Comparison of ENCODE assay signal across 8 mouse cellular contexts in genomic region chr6:3395921-3396611, GRCm38 (mm10). TPM values are rescaled to one million over a fixed set of nuclear protein-coding genes. Genes with fewer than 3 reads are reported as not detected.
DNase-seq lines count a peak whose midpoint lies in the region; ATAC-seq and TF ChIP-seq lines count a peak whose summit lies in the region.
"Not testable (repeated sequence)": the region's sequence is repeated elsewhere in the genome, so short reads cannot be mapped to it uniquely, and the experiment has no call there.

No protein-coding gene starts in this region.

- not testable (repeated sequence) for H3K4me1 ChIP-seq in ES-Bruce4 (ENCODE audit: control insufficient read depth, insufficient read depth, low read length); heart, postnatal 0 days (ENCODE audit: control insufficient read depth, insufficient read depth); kidney, adult 2 months (ENCODE audit: control insufficient read depth, insufficient read depth, low read length); lung, embryonic 15.5 days

- H3K27me3 ChIP-seq in ES-Bruce4 (ENCODE audit: control insufficient read depth, insufficient read depth, low read length, poor library complexity, severe bottlenecking); heart, postnatal 0 days (ENCODE audit: control insufficient read depth, insufficient read depth, low read length); kidney, adult 2 months (replicated peaks; ENCODE audit: control insufficient read depth, insufficient read depth, low read length); lung, embryonic 15.5 days: not testable (repeated sequence)

- not testable (repeated sequence) for H3K4me3 ChIP-seq in ES-Bruce4 (ENCODE audit: low read depth, low read length); heart, postnatal 0 days (ENCODE audit: low read depth, low read length); lung, embryonic 15.5 days
- H3K4me3 ChIP-seq in kidney, adult 2 months (ENCODE audit: insufficient read depth, low read depth, low read length): peak overlapping the region; percentile 15

- not testable (repeated sequence) for H3K9me3 ChIP-seq in ES-Bruce4 (replicated peaks; ENCODE audit: control insufficient read depth, insufficient read depth, low read length, poor library complexity, severe bottlenecking); heart, postnatal 0 days (replicated peaks; ENCODE audit: control insufficient read depth, low read length); lung, embryonic 15.5 days

- 62% methylated on average over 4 of the region's 4 CpGs for WGBS in heart, postnatal 0 days
- 29% methylated on average over 4 of the region's 4 CpGs for WGBS in kidney, adult 2 months
- 52% methylated on average over 4 of the region's 4 CpGs for WGBS in lung, embryonic 15.5 days

- peak; percentile 58; the same call in 1 of the 2 replicates for TF ChIP-seq EP300 in ES-Bruce4 (IDR thresholded peaks at IDR 0.05; ENCODE audit: insufficient read depth, low read depth, low read length)
- TF ChIP-seq EP300 in heart, postnatal 0 days (IDR thresholded peaks at IDR 0.05; ENCODE audit: low read depth): not testable (repeated sequence)

- not testable (repeated sequence) for TF ChIP-seq POLR2A in ES-Bruce4 (IDR thresholded peaks at IDR 0.05; ENCODE audit: insufficient read depth, low read length); kidney, adult 2 months (IDR thresholded peaks at IDR 0.05; ENCODE audit: low read depth, low read length)

- peak overlapping the region; percentile 28; the same call in 1 of the 2 replicates for H3K4me2 ChIP-seq in heart, postnatal 0 days (ENCODE audit: low read depth, low read length)
- not testable (repeated sequence) for H3K4me2 ChIP-seq in lung, embryonic 15.5 days

- H3K9ac ChIP-seq in ES-Bruce4 (ENCODE audit: low read depth, poor library complexity, severe bottlenecking); heart, postnatal 0 days (replicated peaks; ENCODE audit: low read depth, low read length); lung, embryonic 15.5 days: not testable (repeated sequence)

- H3K36me3 ChIP-seq in ES-Bruce4 (ENCODE audit: control insufficient read depth, insufficient read depth, low read length, poor library complexity, severe bottlenecking); heart, postnatal 0 days (replicated peaks; ENCODE audit: control insufficient read depth, insufficient read depth, low read length); kidney, adult 2 months (ENCODE audit: control insufficient read depth, insufficient read depth, low read length); lung, embryonic 15.5 days: not testable (repeated sequence)

- peak; percentile 12 for DNase-seq in adrenal gland, adult 8-10 months
- not testable (repeated sequence) for DNase-seq in heart, postnatal 0 days (ENCODE audit: low spot score)
- peak; percentile 78 for DNase-seq in kidney, adult 2 months
- peak; percentile 32 to 57 for DNase-seq in kidney, postnatal 25 days
- DNase-seq in spleen, postnatal 4 days (ENCODE audit: low spot score in 2 of 2): peak; percentile 17 to 63
- DNase-seq in thymus, postnatal 36 days: peak; percentile 8 to 11

- H3K27ac ChIP-seq in ES-Bruce4 (ENCODE audit: insufficient read depth, low read length): peak overlapping the region; percentile 8; the same call in 1 of the 2 replicates
- H3K27ac ChIP-seq in heart, postnatal 0 days (ENCODE audit: low read depth): not testable (repeated sequence)
- H3K27ac ChIP-seq in kidney, adult 2 months (ENCODE audit: insufficient read depth, low read depth, low read length): peak overlapping the region; percentile 98
- H3K27ac ChIP-seq in lung, embryonic 15.5 days: peak overlapping the region; percentile 50

- not testable (repeated sequence) for ATAC-seq in heart, postnatal 0 days (ENCODE audit: insufficient read depth, low read depth); lung, embryonic 15.5 days (ENCODE audit: borderline replicate concordance, extremely low read depth, low FRiP score, low TSS enrichment)

- not testable (repeated sequence) for TF ChIP-seq CTCF in ES-Bruce4 (IDR thresholded peaks at IDR 0.05; ENCODE audit: low read depth, low read length); heart, postnatal 0 days (IDR thresholded peaks at IDR 0.05; ENCODE audit: low read depth); kidney, adult 2 months (conservative IDR thresholded peaks at IDR 0.05; ENCODE audit: insufficient read depth, insufficient read length, low read depth, low read length)

RNA-seq across cellular contexts. Expression of gene Samd9l, which starts 3.3 kb away (rescaled TPM):
- not detected in 2 replicates for polyA plus RNA-seq in ES-Bruce4 (2011; ENCODE audit: insufficient read depth, insufficient read length, low read depth, missing spikeins)
- 10 to 100 TPM in 1 of 4 experiments, 1 to 10 TPM in 3; 6.4 to 11.8 (median 8.5) TPM for total RNA-seq in adrenal gland, adult 8-10 months (2022)
- 4.4 and 44.3 TPM in 2 replicates for total RNA-seq in heart, postnatal 0 days (2014; rRNA removed; ENCODE audit: low replicate concordance)
- 2.9 and 3.1 TPM in 2 replicates for polyA plus RNA-seq in heart, postnatal 0 days (2015; fragmentation: Nextera tagmentation; extraction: Ambion mirVana)
- 8.5 and 12.6 TPM in 2 replicates for polyA plus RNA-seq in kidney, adult 2 months (2012; rRNA removed)
- polyA plus RNA-seq in lung, embryonic 15.5 days (2015; fragmentation: Nextera tagmentation; extraction: Ambion mirVana): 6.2 and 6.7 TPM in 2 replicates
